Mouse (Mus musculus) gastrocnemius, adult 18-20 months (tissue): Measurements from ENCODE around the gene Xpot. TPM values are rescaled to one million over a fixed set of nuclear protein-coding genes. Genes with fewer than 3 reads are reported as not detected.

Experiments used
- DNase-seq: peaks from one replicate; pipeline ENCODE4 v3.0.0; 2021; ENCODE audit warnings: low spot score
- microRNA-seq: library from miRNA; unstranded; fragments of <30 nt; microRNA quantifications from one replicate; pipeline ENCODE4 v1.2.0, GENCODE M21; 2021
- total RNA-seq, 2 experiments: library from RNA; stranded (reverse); gene quantifications; 2 replicates each; pipeline ENCODE4 v1.2.3; 2021

Xpot gene
- total RNA-seq, 2 experiments from 2014 or later = 23.9 to 27.7 TPM

- DNase-seq = no peak
These were observed 45.8 kb downstream of the Xpot start for GRCm38 (mm10) chr10:121580381-121580780.

- DNase-seq = no peak
These were observed 49.8 kb downstream of the Xpot start for GRCm38 (mm10) chr10:121576372-121576771.

GRCm38 (mm10) chr10:121571511-121572147 is 54.5 kb downstream of the Xpot start:
- no peak for DNase-seq

- DNase-seq = no peak
These were observed 55.1 kb downstream of the Xpot start for GRCm38 (mm10) chr10:121571031-121571430.

GRCm38 (mm10) chr10:121569796-121570195 is 56.3 kb downstream of the Xpot start:
- no peak for DNase-seq

GRCm38 (mm10) chr10:121569001-121569589 is 57.0 kb downstream of the Xpot start:
- DNase-seq = no peak

GRCm38 (mm10) chr10:121568534-121568933 is 57.6 kb downstream of the Xpot start:
- no peak for DNase-seq

- DNase-seq = no peak
These were observed 58.1 kb downstream of the Xpot start for GRCm38 (mm10) chr10:121568026-121568425.

- no peak for DNase-seq
These were observed 61.7 kb downstream of the Xpot start for GRCm38 (mm10) chr10:121564447-121564846.

- no peak for DNase-seq
These were observed 67.9 kb downstream of the Xpot start for GRCm38 (mm10) chr10:121558231-121558630.

GRCm38 (mm10) chr10:121556263-121556662 is 69.9 kb downstream of the Xpot start:
- DNase-seq = no peak

- DNase-seq = no peak
These were observed 75.8 kb downstream of the Xpot start for GRCm38 (mm10) chr10:121550334-121550733.

- no peak for DNase-seq
These were observed 76.5 kb downstream of the Xpot start for GRCm38 (mm10) chr10:121549670-121550069.

GRCm38 (mm10) chr10:121547162-121547561 is 79.0 kb downstream of the Xpot start:
- DNase-seq = no peak

- no peak for DNase-seq
These were observed 82.6 kb downstream of the Xpot start for GRCm38 (mm10) chr10:121543577-121543976.

GRCm38 (mm10) chr10:121542156-121542555 is 84.0 kb downstream of the Xpot start:
- DNase-seq = no peak

Small RNA genes lying within 50 kb of the gene (microRNA-seq; reads per million reads assigned to microRNA genes)
- not detected for gene Gm24330

Other genes starting within 250 kb of the Xpot start
- gene Rassf3, start 150.0 kb downstream of the Xpot start, total RNA-seq = 10 to 100 TPM; 34.7 to 47.5 TPM
- gene Tbk1, start 39.5 kb downstream of the Xpot start, total RNA-seq = 10 to 100 TPM in 1 of 2 experiments, 1 to 10 TPM in 1; 9.0 to 10.2 TPM
- gene D930020B18Rik, start 15.3 kb upstream of the Xpot start, total RNA-seq = not detected
- gene BC048403, start 113.6 kb upstream of the Xpot start, total RNA-seq = 1 to 10 TPM; 1.4 to 1.8 TPM